In the genomic region with DNA sequence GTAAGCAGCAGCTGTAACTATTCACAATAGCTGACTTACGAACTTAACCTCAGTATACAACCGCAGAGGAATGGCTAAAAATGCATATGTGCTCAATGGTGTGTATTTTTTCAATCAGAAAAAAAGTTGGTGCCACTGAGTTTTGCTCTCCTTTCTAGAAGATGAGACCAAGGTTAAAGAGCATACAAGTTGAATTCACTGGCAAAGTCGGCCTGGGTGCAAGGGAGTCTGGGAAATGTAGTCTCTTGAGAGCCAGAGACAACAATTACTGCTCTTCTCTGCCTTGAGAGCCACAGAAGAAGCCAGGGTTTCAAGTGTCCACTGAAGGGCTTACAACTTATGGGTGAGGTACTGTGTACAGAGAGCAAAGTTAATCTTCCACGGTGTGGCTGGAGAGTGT, we compare ENCODE assay signal across 21 mouse cellular contexts. TPM values are rescaled to one million over a fixed set of nuclear protein-coding genes. Genes with fewer than 3 reads are reported as not detected.
"Had no signal": no experiment of that assay in that cellular context is flagged by ENCODE, and none has a peak within 500 bp of the region (broad histone marks: within the 10 kb centered on the region; RNA-seq: fewer than 3 reads in every experiment).

No protein-coding gene starts in this region.

- H3K4me1 ChIP-seq: liver, embryonic 15.5 days; lung, embryonic 15.5 days; megakaryocyte, embryonic 14.5 days; stomach, embryonic 15.5 days had no signal

- H3K4me3 ChIP-seq: liver, embryonic 15.5 days; lung, embryonic 15.5 days; megakaryocyte, embryonic 14.5 days; midbrain, embryonic 12.5 days; midbrain, embryonic 15.5 days; neural tube, embryonic 12.5 days; stomach, embryonic 15.5 days had no signal

- H3K9me3 ChIP-seq: liver, embryonic 15.5 days; lung, embryonic 15.5 days; megakaryocyte, embryonic 14.5 days; midbrain, embryonic 12.5 days; midbrain, embryonic 15.5 days; neural tube, embryonic 12.5 days; stomach, embryonic 15.5 days had no signal

- H3K9ac ChIP-seq: liver, embryonic 15.5 days; liver, postnatal 0 days; lung, embryonic 15.5 days; midbrain, embryonic 12.5 days; midbrain, embryonic 15.5 days; neural tube, embryonic 12.5 days; stomach, embryonic 15.5 days had no signal

- H3K27me3 ChIP-seq: liver, embryonic 15.5 days; lung, embryonic 15.5 days; neural tube, embryonic 12.5 days; stomach, embryonic 15.5 days had no signal

- H3K27ac ChIP-seq: liver, embryonic 15.5 days; lung, embryonic 15.5 days; macrophage; midbrain, embryonic 12.5 days; midbrain, embryonic 15.5 days; neural tube, embryonic 12.5 days; stomach, embryonic 15.5 days; stomach, postnatal 0 days had no signal

- H3K4me2 ChIP-seq: liver, embryonic 15.5 days; lung, embryonic 15.5 days; midbrain, embryonic 12.5 days; midbrain, embryonic 15.5 days; neural tube, embryonic 12.5 days; stomach, embryonic 15.5 days had no signal

- H3K36me3 ChIP-seq: liver, embryonic 15.5 days; lung, embryonic 15.5 days; midbrain, embryonic 12.5 days; midbrain, embryonic 15.5 days; neural tube, embryonic 12.5 days; stomach, embryonic 15.5 days had no signal

- DNase-seq: liver, postnatal 0 days; lung, adult 2 months; lung, postnatal 14 days; lung, postnatal 36 days; right cerebral cortex, postnatal 14 days; spleen, adult 18-20 months; thymus, adult 2 months; thymus, postnatal 25 days; thymus, postnatal 4 days had no signal

RNA-seq across cellular contexts. Expression of a gene that starts 31.1 kb away (rescaled TPM):
- total RNA-seq: megakaryocyte progenitor cell, adult 5-6 weeks; monocyte, adult 5-6 weeks; neutrophil, adult 5-6 weeks had no signal
- polyA plus RNA-seq: macrophage had no signal
